Mouse (Mus musculus): ENCODE results near the gene Gm10139. TPM values are rescaled to one million over a fixed set of nuclear protein-coding genes. Genes with fewer than 3 reads are reported as not detected.

Gene Gm10139
- total RNA-seq (2023), result not detected

GRCm38 (mm10) chr13:65512378-65512777 lies at the start of gene Gm10139:
Gm10139 (plus strand) TSS chr13:65512678.

Other genes with a start within 250 kb of the Gm10139 start
- 52.1 TPM for gene Zfp369, start 233.9 kb upstream of the Gm10139 start, total RNA-seq (2023)

Measured in CD8-positive naive resting alpha-beta T cell, adult 57 days (primary cell).